Mouse (Mus musculus): ENCODE measurements around the gene Prcd. TPM values are rescaled to one million over a fixed set of nuclear protein-coding genes. Genes with fewer than 3 reads are reported as not detected.
A peak's percentile ranks its signal among the peaks of the same experiment; 100 is the strongest.

Prcd gene
- polyA plus RNA-seq, 1 experiment: 2.8 TPM

DNA sequence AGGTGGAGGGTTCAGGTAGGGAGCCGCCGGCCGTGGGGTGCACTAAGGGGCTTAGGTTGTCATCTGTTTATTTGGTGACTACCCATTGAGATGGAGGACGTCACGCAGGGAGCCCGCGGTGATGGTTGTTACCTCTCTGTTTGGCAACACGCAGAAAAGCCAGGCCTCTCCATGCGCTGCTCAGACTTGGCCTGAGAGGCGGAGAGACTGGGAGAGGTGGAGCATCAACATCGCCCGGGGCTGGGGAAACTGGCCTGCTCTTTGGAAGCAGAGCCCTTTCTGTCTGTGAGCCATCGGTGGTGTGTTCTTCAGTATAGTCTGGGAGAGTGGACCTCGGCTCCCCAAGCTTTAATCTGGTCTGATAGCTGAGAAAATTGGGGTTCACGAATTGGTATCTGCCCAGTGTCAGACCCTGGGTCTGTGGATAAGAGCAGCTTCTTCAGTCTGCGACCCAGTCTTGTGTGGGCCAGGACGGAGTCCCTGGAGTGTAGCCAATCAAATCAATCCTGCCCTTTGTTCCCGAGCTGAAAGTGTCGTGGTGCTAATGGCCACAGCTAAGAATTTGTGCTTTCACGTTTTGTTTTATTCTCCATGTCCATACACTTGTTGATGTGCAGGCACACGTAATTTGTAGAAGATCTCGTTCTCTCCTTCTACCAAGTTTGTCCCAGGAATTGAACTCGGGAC is 42.0 kb downstream of the Prcd start:
- TF ChIP-seq CTCF (IDR thresholded peaks at IDR 0.05; ENCODE audit: insufficient read depth, low read length): no peak
- TF ChIP-seq POLR2A (IDR thresholded peaks at IDR 0.05; ENCODE audit: borderline replicate concordance, extremely low read depth, low read depth, low read length): peak; percentile 27; the same call in 1 of the 2 replicates
- no peak for DNase-seq
- peaks cover 9% of the 10 kb centered on the region for H3K4me1 ChIP-seq (ENCODE audit: control insufficient read depth, insufficient read depth, low read length)
- H3K4me3 ChIP-seq (replicated peaks; ENCODE audit: extremely low read depth, low read depth, low read length): no peak overlapping the region
- WGBS: 41% methylated on average over 23 of the region's 23 CpGs

GRCm38 (mm10) chr11:116696426-116696825 is 43.1 kb downstream of the Prcd start:
- 88% methylated on average over 4 of the region's 4 CpGs for WGBS

DNA sequence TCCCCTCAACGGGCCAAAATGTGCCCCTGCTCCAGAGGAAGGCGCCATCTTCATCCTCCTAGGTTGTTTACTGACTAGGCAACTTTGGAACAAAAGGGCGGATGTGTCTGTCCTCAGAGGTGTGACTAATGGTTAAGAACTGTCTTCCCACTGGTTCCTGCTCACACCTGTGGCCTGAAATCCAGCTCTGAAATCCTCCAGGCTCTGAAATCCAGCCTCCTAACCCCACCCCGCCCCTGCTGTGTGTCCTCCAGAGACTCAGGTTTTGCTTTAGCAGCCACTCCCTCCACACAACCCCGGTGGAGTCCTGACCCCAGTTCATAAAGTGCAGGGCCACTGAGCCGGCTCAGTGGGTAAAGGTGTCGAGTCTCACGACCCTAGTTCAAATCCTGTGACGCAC is 44.2 kb downstream of the Prcd start:
- WGBS: 65% methylated on average over 9 of the region's 9 CpGs
- H3K4me3 ChIP-seq (replicated peaks; ENCODE audit: extremely low read depth, low read depth, low read length): no peak overlapping the region
- H3K4me1 ChIP-seq (ENCODE audit: control insufficient read depth, insufficient read depth, low read length): peaks cover 9% of the 10 kb centered on the region
- TF ChIP-seq POLR2A (IDR thresholded peaks at IDR 0.05; ENCODE audit: borderline replicate concordance, extremely low read depth, low read depth, low read length) (no peak), CTCF (IDR thresholded peaks at IDR 0.05; ENCODE audit: insufficient read depth, low read length) (no peak)
- DNase-seq: no peak

More at GRCm38 (mm10) chr11:116696426-116696825, 43.1 kb downstream of the Prcd start:
- Histone ChIP-seq H3K4me3 (replicated peaks; ENCODE audit: extremely low read depth, low read depth, low read length) (no peak overlapping the region), H3K4me1 (ENCODE audit: control insufficient read depth, insufficient read depth, low read length) (peaks cover 9% of the 10 kb centered on the region)
- DNase-seq: no peak
- TF ChIP-seq CTCF (IDR thresholded peaks at IDR 0.05; ENCODE audit: insufficient read depth, low read length) (no peak), POLR2A (IDR thresholded peaks at IDR 0.05; ENCODE audit: borderline replicate concordance, extremely low read depth, low read depth, low read length) (no peak)

GRCm38 (mm10) chr11:116701377-116701841 is 48.1 kb downstream of the Prcd start:
- 38% methylated on average over 5 of the region's 5 CpGs for WGBS
- H3K4me1 ChIP-seq (ENCODE audit: control insufficient read depth, insufficient read depth, low read length): 0 out of 2 replicates have a peak, but pooled peaks cover 2% of the 10 kb centered on the region
- TF ChIP-seq CTCF (IDR thresholded peaks at IDR 0.05; ENCODE audit: insufficient read depth, low read length) (no peak), POLR2A (IDR thresholded peaks at IDR 0.05; ENCODE audit: borderline replicate concordance, extremely low read depth, low read depth, low read length) (no peak)
- H3K4me3 ChIP-seq (replicated peaks; ENCODE audit: extremely low read depth, low read depth, low read length): no peak overlapping the region
- peak; percentile 27 for DNase-seq

GRCm38 (mm10) chr11:116704336-116705035 is 51.2 kb downstream of the Prcd start:
- WGBS: 80% methylated on average over 8 of the region's 8 CpGs
- TF ChIP-seq CTCF (IDR thresholded peaks at IDR 0.05; ENCODE audit: insufficient read depth, low read length) (no peak), POLR2A (IDR thresholded peaks at IDR 0.05; ENCODE audit: borderline replicate concordance, extremely low read depth, low read depth, low read length) (no peak)
- Histone ChIP-seq H3K4me1 (ENCODE audit: control insufficient read depth, insufficient read depth, low read length) (0 out of 2 replicates have a peak, but pooled peaks cover 3% of the 10 kb centered on the region), H3K4me3 (replicated peaks; ENCODE audit: extremely low read depth, low read depth, low read length) (no peak overlapping the region)
- no peak for DNase-seq

DNA sequence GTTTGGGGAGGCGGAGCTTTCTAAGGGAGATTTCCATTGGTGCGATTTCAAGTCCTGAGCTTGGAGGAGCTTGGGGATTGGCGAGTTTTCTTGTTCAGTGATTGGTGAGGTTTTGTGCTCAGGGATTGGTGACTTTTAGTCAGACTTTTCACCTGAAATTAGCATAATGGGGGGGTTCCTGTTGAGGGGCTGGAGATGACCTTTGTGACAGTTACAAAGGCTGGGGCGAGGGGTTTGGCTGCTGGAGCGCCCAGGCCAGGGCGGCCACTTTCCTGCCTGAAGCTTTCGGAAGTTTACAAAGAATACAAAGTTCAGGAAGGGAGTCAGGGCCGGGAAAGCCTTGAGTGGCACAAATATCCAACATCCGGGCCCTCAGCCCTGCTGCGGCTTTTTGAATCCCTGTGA is 51.9 kb downstream of the Prcd start:
- H3K4me3 ChIP-seq (replicated peaks; ENCODE audit: extremely low read depth, low read depth, low read length): no peak overlapping the region
- WGBS: 74% methylated on average over 10 of the region's 10 CpGs
- DNase-seq: no peak
- H3K4me1 ChIP-seq (ENCODE audit: control insufficient read depth, insufficient read depth, low read length): 0 out of 2 replicates have a peak, but pooled peaks cover 3% of the 10 kb centered on the region
- TF ChIP-seq CTCF (IDR thresholded peaks at IDR 0.05; ENCODE audit: insufficient read depth, low read length) (no peak), POLR2A (IDR thresholded peaks at IDR 0.05; ENCODE audit: borderline replicate concordance, extremely low read depth, low read depth, low read length) (no peak)

- Histone ChIP-seq H3K4me3 (replicated peaks; ENCODE audit: extremely low read depth, low read depth, low read length) (no peak overlapping the region), H3K4me1 (ENCODE audit: control insufficient read depth, insufficient read depth, low read length) (0 out of 2 replicates have a peak, but pooled peaks cover 3% of the 10 kb centered on the region)
- no peak for TF ChIP-seq POLR2A (IDR thresholded peaks at IDR 0.05; ENCODE audit: borderline replicate concordance, extremely low read depth, low read depth, low read length)
- DNase-seq: no peak
- WGBS: 35% methylated on average over 7 of the region's 7 CpGs
Measured at GRCm38 (mm10) chr11:116706363-116706762, 53.0 kb downstream of the Prcd start.

- 0 out of 2 replicates have a peak, but pooled peaks cover 3% of the 10 kb centered on the region for H3K4me1 ChIP-seq (ENCODE audit: control insufficient read depth, insufficient read depth, low read length)
- no peak for DNase-seq
- no peak for TF ChIP-seq POLR2A (IDR thresholded peaks at IDR 0.05; ENCODE audit: borderline replicate concordance, extremely low read depth, low read depth, low read length)
- TF ChIP-seq CTCF (IDR thresholded peaks at IDR 0.05; ENCODE audit: insufficient read depth, low read length): no peak
- 41% methylated on average over 10 of the region's 10 CpGs for WGBS
- no peak overlapping the region for H3K4me3 ChIP-seq (replicated peaks; ENCODE audit: extremely low read depth, low read depth, low read length)
Measured at GRCm38 (mm10) chr11:116710171-116710570, 56.8 kb downstream of the Prcd start.

DNA sequence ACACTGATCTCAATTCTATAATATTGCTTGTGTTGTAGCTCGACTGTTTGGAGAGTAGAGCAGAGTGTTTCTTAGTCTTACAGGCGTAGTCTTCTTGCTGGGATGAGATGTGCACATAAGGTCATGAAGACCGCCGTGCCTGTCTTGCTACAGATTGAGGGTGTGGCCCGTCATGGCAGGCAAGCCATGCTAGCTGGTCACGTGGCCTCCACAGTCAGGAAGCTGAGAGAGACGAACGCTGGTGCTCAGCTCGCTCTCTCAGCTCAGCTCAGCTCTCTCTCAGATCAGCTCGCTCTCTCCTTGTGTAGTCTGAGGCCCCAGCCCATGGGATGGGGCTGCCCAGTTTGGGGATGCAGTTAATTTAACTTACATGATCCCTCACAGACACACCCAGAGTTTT is 57.5 kb downstream of the Prcd start:
- Histone ChIP-seq H3K4me3 (replicated peaks; ENCODE audit: extremely low read depth, low read depth, low read length) (no peak overlapping the region), H3K4me1 (ENCODE audit: control insufficient read depth, insufficient read depth, low read length) (0 out of 2 replicates have a peak, but pooled peaks cover 3% of the 10 kb centered on the region)
- WGBS: 83% methylated on average over 10 of the region's 10 CpGs
- DNase-seq: no peak
- TF ChIP-seq POLR2A (IDR thresholded peaks at IDR 0.05; ENCODE audit: borderline replicate concordance, extremely low read depth, low read depth, low read length) (no peak), CTCF (IDR thresholded peaks at IDR 0.05; ENCODE audit: insufficient read depth, low read length) (no peak)

All from lung, adult 2 months (tissue).